Mouse (Mus musculus): ENCODE measurements around the gene Rnf224.
A peak's percentile ranks its signal among the peaks of the same experiment; 100 is the strongest.

Rnf224 gene

GRCm38 (mm10) chr2:25225811-25226379 lies 10.7 kb downstream of the Rnf224 start:
- DNase-seq, result peak; percentile 91

- DNase-seq, result peak; percentile 100
These were observed 11.5 kb downstream of the Rnf224 start for GRCm38 (mm10) chr2:25224766-25225752.

DNA sequence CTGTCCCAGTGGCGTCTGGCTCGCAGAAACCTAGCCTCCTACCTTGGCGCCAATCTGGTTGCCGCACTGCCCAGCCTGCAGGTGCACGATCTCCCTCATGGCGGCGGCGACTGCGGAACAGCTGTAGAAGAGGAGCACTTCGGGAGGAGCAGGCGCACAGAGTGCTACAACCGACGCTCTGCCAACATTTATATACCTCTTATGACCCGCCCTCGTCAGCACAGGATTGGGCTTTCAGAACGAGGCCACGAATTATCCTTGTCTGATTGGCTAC lies 12.2 kb downstream of the Rnf224 start, which contains the start of gene Tubb4b:
Gene Tubb4b (minus strand): TSS at position 211 of the 274 bp plus-strand sequence.
- no peak for DNase-seq

- DNase-seq, result peak; percentile 99
These were observed 12.7 kb downstream of the Rnf224 start for GRCm38 (mm10) chr2:25223681-25224491.

DNA sequence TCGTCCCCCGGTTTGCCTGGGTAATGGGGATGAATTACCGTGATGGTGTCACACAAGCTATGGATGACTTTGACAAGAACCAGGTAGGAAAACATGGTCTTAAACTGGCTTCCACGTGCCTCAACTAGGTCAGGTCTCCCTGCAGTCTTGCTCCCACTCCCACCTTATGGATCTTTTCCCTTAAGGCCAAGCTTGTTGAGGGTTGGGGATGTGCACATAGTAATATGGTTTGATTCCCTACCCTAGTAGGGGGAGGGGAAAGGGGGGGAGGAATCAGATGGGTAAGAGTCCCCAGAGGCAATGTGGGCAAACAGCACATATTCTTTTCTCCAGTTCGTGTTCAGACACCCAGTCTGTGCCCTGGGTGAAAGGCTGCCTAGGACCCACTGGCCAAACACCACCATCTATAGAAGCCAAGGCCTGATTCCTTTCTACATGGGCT lies 15.2 kb downstream of the Rnf224 start:
- DNase-seq, result peak; percentile 87

DNA sequence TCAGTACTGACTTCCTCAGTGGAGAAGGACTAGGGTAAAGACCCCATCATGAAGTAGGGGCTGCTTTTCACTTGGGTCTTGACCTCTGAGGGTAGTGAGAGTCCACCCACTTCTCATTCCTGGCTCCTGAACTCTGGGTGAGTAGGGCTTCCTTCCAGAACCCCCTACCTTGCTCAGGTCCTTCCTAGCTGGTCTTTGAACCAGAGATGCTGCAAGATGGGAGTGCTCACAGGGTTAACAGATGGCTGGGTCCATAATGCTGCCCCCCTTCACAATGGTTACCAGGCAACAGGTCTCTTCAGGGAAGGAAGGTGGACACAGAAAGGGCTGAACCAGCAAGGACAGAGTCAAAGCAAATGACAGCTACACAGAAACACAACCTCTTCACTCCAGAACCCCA lies 18.1 kb downstream of the Rnf224 start, which contains the start of gene Fam166a:
Gene Fam166a (plus strand): TSS at position 301 of the 400 bp plus-strand sequence.
- no peak for DNase-seq

GRCm38 (mm10) chr2:25217666-25218065 lies 18.9 kb downstream of the Rnf224 start:
- no peak for DNase-seq

- no peak for DNase-seq
These were observed 22.1 kb downstream of the Rnf224 start, which contains the start of gene Stpg3 for GRCm38 (mm10) chr2:25214444-25214843. TSS of gene Stpg3 (minus strand) at chr2:25214637.

DNA sequence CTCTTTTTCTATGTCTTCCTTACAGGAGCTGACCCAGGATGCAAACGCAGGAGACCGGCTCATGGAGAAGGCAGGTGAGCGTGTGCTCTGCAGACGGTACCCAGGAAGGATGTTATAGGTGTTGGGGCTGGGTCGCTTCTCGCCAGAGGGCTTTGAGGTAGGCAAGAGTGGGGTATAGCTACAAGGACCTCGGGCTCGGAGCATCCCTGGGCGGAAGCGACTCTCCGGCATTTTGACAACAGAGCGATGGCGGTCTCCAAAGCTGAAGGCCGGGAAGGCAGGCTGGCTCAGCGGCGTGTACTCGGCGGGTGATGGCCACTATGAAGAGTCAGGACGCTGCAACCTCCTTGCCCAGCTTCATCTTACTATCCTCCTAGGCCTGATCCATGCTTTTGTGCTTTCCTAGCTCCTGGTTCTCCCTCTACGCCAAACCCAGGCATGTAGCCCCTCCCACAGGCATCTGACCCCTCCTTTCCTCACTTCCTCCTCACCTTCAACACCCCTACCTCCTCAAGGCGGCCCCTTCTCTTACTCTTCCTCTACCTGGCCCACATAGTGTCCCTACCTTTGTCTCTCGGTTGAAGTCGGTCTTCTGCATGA lies 23.2 kb downstream of the Rnf224 start:
- DNase-seq, result peak; percentile 86

- DNase-seq, result peak; percentile 99
These were observed 25.4 kb downstream of the Rnf224 start, which contains the start of gene Nelfb for GRCm38 (mm10) chr2:25211121-25211670. TSS of gene Nelfb (minus strand) at chr2:25211489.

DNA sequence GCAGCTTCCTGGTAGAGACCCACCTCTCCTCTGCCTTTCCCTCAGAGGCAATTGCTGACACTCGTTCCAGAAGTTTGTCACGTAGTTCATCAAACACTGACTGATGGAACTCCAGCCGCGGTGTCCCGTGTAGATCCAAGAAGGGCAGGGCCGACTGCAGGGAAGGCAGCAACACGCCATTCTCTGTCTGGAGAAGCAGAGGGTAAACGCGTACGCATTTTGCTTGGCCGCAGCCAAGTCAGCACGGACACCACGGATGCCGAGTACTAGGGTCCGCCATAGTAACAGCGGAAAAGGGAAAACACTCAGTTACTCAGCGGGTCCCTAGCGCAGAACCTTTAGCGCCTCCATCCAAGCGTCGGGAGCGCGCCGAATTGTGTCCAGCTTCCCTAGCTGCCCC lies 25.9 kb downstream of the Rnf224 start:
- DNase-seq, result no peak

- DNase-seq, result no peak
These were observed 29.0 kb downstream of the Rnf224 start for GRCm38 (mm10) chr2:25207593-25207992.

DNA sequence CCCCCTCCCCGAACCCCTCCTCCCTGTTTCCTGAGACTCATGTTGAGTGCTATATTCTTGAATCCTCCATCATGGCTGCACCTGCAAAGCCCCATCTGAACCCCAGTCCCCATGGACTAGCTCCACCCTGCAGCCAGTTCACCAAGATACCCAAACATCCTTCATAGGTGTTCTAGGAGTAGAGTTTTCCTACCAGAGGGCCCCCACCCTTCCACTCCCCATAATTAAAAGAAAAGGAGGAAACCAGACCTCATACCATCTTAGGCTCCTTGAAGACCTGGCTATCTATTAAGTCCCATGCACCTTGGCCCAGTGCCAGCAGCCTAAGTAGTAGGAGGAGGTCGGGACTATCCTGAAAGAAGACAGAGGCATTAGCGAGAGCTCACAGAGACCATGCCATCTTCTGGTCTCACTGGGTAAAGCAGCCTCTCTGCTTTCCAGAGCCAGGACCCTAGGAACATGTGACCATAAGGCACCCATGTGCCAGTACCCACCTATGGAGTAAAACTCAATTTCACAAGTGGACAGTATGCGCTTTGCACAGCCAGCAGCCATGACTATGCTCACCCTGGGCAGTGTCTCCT lies 32.9 kb downstream of the Rnf224 start:
- peak; percentile 90 for DNase-seq

DNA sequence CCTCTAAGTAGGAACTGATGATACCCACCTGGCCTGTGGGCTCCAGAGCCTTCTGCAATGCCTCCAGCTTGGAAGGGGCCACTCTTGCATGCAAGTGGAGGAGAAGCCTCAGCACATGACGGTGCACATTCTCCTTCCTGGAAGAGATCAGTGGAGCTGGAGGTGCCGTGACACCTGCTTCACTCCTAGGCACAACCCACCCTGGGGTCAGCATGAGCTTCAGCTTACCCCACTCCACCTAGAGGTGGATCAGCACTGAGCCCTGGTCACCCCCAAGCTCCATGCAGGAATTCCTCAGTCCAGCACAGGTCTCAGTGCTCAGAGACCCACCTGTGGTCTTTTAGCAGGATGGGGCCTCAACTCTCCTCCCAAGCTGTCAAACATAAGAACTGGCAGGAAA lies 36.0 kb downstream of the Rnf224 start:
- peak; percentile 91 for DNase-seq

DNA sequence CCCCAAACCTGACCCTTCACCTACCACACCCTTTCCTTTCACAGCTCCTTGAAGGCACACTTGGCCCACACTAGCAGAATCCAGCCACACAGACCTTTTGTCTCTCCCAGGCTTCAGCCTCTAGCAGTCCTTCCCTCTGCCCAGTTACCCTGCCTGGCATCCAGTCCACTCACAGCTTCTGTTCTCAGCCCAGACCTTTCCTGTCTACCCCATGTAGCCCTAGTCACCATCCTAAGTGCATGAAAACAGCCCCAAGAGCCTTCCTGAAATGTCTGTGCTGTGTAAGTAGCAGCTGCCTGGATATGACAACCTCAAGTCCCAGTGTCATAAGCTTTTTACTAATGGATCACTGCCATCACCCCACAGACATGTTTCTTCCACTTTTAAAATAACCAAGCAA lies 38.6 kb downstream of the Rnf224 start:
- peak; percentile 92 for DNase-seq

GRCm38 (mm10) chr2:25197191-25197590 lies 39.4 kb downstream of the Rnf224 start:
- peak; percentile 93 for DNase-seq

GRCm38 (mm10) chr2:25196172-25196954 lies 40.2 kb downstream of the Rnf224 start, which contains the start of gene Tor4a:
TSS of gene Tor4a (minus strand) at chr2:25196886.
- DNase-seq, result peak; percentile 100

DNA sequence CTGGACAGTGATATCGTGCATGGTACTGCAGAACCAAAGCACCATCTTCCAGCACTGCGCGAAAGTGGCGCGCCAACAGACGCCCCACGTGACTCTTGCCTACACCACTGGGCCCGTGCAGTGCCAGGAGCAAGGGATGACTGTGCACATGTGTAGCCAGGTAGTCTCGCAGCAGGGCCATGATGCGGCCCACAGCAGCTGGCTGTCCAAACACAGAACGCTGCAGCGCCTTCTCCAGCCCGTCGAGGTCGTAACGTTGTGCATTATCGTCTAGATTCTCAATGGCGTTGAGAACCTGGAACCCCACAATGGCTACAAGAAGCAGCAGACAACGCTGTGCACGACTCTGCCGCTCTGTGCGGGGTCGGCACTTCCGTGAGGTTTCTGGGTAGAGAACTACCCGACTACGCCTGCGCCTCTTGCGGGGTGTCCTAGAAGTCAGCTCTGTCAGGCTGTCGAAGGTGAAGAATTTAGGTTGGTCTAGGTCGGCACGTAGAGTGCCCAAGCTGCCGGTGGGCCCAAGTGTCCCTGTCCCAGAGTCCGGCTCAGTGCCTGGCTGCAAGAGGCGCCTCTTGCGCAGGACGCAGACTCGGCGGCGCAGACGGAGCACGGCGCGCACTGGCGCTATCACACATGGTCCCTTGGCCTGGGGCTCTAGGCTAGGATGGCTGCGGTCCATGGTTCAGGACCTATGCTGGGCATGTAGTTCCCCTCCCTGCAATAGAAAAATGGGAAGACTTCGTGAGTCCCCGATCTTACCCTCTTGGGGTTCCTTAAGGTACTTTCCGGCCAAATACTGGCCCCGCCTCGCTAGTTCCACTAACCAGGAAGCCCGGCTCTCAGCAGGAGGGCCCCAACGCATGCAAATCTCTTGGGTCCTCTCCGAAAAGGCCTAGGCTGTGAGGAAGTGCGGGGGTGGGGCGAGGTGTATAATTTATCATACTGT lies 41.1 kb downstream of the Rnf224 start:
- peak; percentile 99 for DNase-seq

DNA sequence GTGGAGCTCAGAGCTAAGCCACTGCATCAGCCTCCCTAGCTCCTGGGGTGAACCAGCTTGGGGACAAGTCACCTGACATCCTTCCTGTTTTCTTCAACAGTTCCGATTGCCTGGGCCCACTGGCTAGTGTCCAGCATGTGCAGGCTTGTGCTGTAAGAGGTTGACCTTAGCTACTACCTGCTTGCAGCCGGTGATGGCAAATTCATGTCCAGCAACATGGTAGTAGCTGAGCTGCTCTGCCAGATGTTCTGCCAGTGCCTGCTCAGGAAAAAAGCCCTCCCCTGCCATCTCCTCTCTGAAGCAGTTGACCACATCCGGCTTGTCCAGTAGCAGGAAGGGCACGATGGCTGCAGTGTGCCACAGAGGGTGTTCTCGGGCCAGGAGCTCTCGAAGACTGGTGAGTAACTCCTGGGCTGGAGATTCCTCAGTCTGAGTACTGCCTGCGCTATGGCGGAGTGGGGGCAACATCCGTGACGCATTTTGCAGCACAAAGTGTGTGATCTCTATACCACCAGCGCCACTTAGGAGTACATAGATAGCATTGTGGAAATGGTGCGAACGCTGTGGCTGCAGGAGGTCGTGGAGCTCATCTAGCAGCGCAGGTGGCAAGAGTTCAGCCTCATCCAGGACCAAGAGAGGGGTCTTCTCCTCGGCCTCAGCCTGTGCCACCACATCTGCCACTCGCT lies 42.0 kb downstream of the Rnf224 start:
- DNase-seq, result peak; percentile 96

Data from heart, adult 11 months (tissue).